Mouse (Mus musculus) MEL (cell line): Measurements from ENCODE around the gene Vps53. TPM values are rescaled to one million over a fixed set of nuclear protein-coding genes. Genes with fewer than 3 reads are reported as not detected.
"Not testable (repeated sequence)": the region's sequence is repeated elsewhere in the genome, so short reads cannot be mapped to it uniquely, and the experiment has no call there.

Experiments used
- DNase-seq: peaks from one replicate; pipeline ENCODE4 v3.0.0; 2011; ENCODE audit warnings: low read depth, low spot score
- H3K27ac ChIP-seq: 2 replicates; pipeline ENCODE4 v1.5.1; 2012; ENCODE audit warnings: low read depth, mild to moderate bottlenecking, control low read depth, low read length, moderate library complexity; ENCODE audit not compliant: control insufficient read depth
- H3K27me3 ChIP-seq, 2 experiments: fragments of 150-350 bp in 1 of 2; sonication (generic) in 1 of 2; 2 replicates each; pipeline ENCODE4 v1.6.1; 2012; ENCODE audit warnings: low read length in 2 of 2, mild to moderate bottlenecking in 2 of 2, improper control_type of control experiment in 1 of 2, moderate library complexity in 1 of 2; ENCODE audit not compliant: insufficient read depth in 2 of 2, control insufficient read depth in 1 of 2
- H3K36me3 ChIP-seq, 2 experiments: 2 replicates each; pipeline ENCODE4 v1.6.1; 2012 to 2014; ENCODE audit warnings: low read length in 2 of 2, improper control_type of control experiment in 1 of 2, inconsistent platforms in 1 of 2, mild to moderate bottlenecking in 1 of 2; ENCODE audit not compliant: insufficient read depth in 2 of 2, control insufficient read depth in 1 of 2
- H3K4me1 ChIP-seq, 2 experiments: fragments of 150-350 bp in 1 of 2; sonication (generic) in 1 of 2; 2 replicates each; pipeline ENCODE4 v1.6.1; 2012; ENCODE audit warnings: low read length in 2 of 2, improper control_type of control experiment in 1 of 2, mild to moderate bottlenecking in 1 of 2; ENCODE audit not compliant: insufficient read depth in 2 of 2, control insufficient read depth in 1 of 2
- H3K4me3 ChIP-seq, 2 experiments: fragments of 150-350 bp in 1 of 2; sonication (generic) in 1 of 2; 2 replicates each; pipeline ENCODE4 v1.5.1; 2012; ENCODE audit warnings: low read depth in 2 of 2, low read length in 2 of 2, mild to moderate bottlenecking in 2 of 2, moderate library complexity in 2 of 2, control low read depth in 1 of 2, improper control_type of control experiment in 1 of 2; ENCODE audit not compliant: control insufficient read depth in 1 of 2, insufficient read depth in 1 of 2
- H3K79me2 ChIP-seq: 2 replicates; pipeline ENCODE4 v1.6.1; 2012; ENCODE audit warnings: mild to moderate bottlenecking, low read length, moderate library complexity; ENCODE audit not compliant: control insufficient read depth, poor library complexity, insufficient read depth
- H3K9ac ChIP-seq: 2 replicates; pipeline ENCODE4 v1.6.1; 2012; ENCODE audit warnings: low read depth, mild to moderate bottlenecking, control low read depth, low read length, moderate library complexity; ENCODE audit not compliant: control insufficient read depth, poor library complexity, severe bottlenecking
- H3K9me3 ChIP-seq: fragments of 150-350 bp; sonication (generic); replicated peaks from 2 replicates; pipeline ENCODE4 v1.6.1; 2012; ENCODE audit warnings: mild to moderate bottlenecking, low read length, improper control_type of control experiment, moderate library complexity; ENCODE audit not compliant: insufficient read depth
- BHLHE40 ChIP-seq: IDR thresholded peaks from 2 replicates; pipeline ENCODE4 v1.6.1; 2012; ENCODE audit warnings: low read depth, mild to moderate bottlenecking, inconsistent platforms, low read length, improper control_type of control experiment, borderline replicate concordance
- CHD1 ChIP-seq: IDR thresholded peaks from 2 replicates; pipeline ENCODE4 v1.6.1; 2012; ENCODE audit warnings: low read depth, mild to moderate bottlenecking, inconsistent platforms, low read length, improper control_type of control experiment
- CHD2 ChIP-seq: IDR thresholded peaks from 2 replicates; pipeline ENCODE4 v1.6.1; 2011; ENCODE audit warnings: low read length, improper control_type of control experiment
- CTCF ChIP-seq, 3 experiments: IDR thresholded peaks in 2 of 3; conservative IDR thresholded peaks in 1 of 3; 2 replicates each; pipeline ENCODE4 v1.5.1; 2011 to 2012; ENCODE audit warnings: low read length in 3 of 3, low read depth in 2 of 3, mild to moderate bottlenecking in 2 of 3, improper control_type of control experiment in 1 of 3, inconsistent platforms in 1 of 3, mixed read lengths in 1 of 3, moderate library complexity in 1 of 3; ENCODE audit not compliant: control insufficient read depth in 1 of 3, insufficient read depth in 1 of 3, poor library complexity in 1 of 3, severe bottlenecking in 1 of 3
- EP300 ChIP-seq, 2 experiments: IDR thresholded peaks; 2 replicates each; pipeline ENCODE4 v1.6.1; 2011; ENCODE audit warnings: improper control_type of control experiment in 2 of 2, low read length in 2 of 2, low read depth in 1 of 2, mild to moderate bottlenecking in 1 of 2
- GABPA ChIP-seq: IDR thresholded peaks from 2 replicates; pipeline ENCODE4 v1.6.1; 2012; ENCODE audit warnings: low read depth, mild to moderate bottlenecking, inconsistent platforms, low read length, improper control_type of control experiment, moderate library complexity
- GATA1 ChIP-seq: IDR thresholded peaks from 2 replicates; pipeline ENCODE4 v1.6.1; 2011; ENCODE audit warnings: low read depth, low read length, improper control_type of control experiment
- HCFC1 ChIP-seq: IDR thresholded peaks from 2 replicates; pipeline ENCODE4 v1.6.1; 2012; ENCODE audit warnings: low read depth, mild to moderate bottlenecking, inconsistent platforms, low read length, improper control_type of control experiment, moderate library complexity
- KAT2A ChIP-seq: conservative IDR thresholded peaks from 2 replicates; pipeline ENCODE4 v1.6.1; 2012; ENCODE audit warnings: low read depth, low read length, improper control_type of control experiment, inconsistent platforms
- MAFK ChIP-seq: IDR thresholded peaks from 2 replicates; pipeline ENCODE4 v1.6.1; 2011; ENCODE audit warnings: low read depth, mild to moderate bottlenecking, low read length, improper control_type of control experiment, borderline replicate concordance
- MAX ChIP-seq: IDR thresholded peaks from 2 replicates; pipeline ENCODE4 v1.6.1; 2011; ENCODE audit warnings: low read length, improper control_type of control experiment
- MAZ ChIP-seq: IDR thresholded peaks from 2 replicates; pipeline ENCODE4 v1.6.1; 2012; ENCODE audit warnings: low read depth, mild to moderate bottlenecking, inconsistent platforms, low read length, improper control_type of control experiment
- MEF2A ChIP-seq: IDR thresholded peaks from 2 replicates; pipeline ENCODE4 v1.6.1; 2014; ENCODE audit warnings: low read depth, mild to moderate bottlenecking, inconsistent platforms, low read length, improper control_type of control experiment; ENCODE audit not compliant: poor library complexity, insufficient replicate concordance, severe bottlenecking; ENCODE audit errors: extremely low read depth
- MXI1 ChIP-seq: IDR thresholded peaks from 2 replicates; pipeline ENCODE4 v1.6.1; 2011; ENCODE audit warnings: mild to moderate bottlenecking, low read depth, low read length, improper control_type of control experiment
- MYB ChIP-seq: IDR thresholded peaks from 2 replicates; pipeline ENCODE4 v1.6.1; 2011; ENCODE audit warnings: mild to moderate bottlenecking, low read depth, low read length, improper control_type of control experiment
- MYC ChIP-seq: IDR thresholded peaks from 2 replicates; pipeline ENCODE4 v1.6.1; 2011; ENCODE audit warnings: low read depth, mild to moderate bottlenecking, low read length, improper control_type of control experiment, moderate library complexity
- POLR2A ChIP-seq, 2 experiments: IDR thresholded peaks; 2 replicates each; pipeline ENCODE4 v1.6.1; 2011 to 2012; ENCODE audit warnings: low read length in 2 of 2, mild to moderate bottlenecking in 2 of 2, control low read depth in 1 of 2, improper control_type of control experiment in 1 of 2, low read depth in 1 of 2, moderate library complexity in 1 of 2; ENCODE audit not compliant: control insufficient read depth in 1 of 2, insufficient read depth in 1 of 2, poor library complexity in 1 of 2
- POLR2AphosphoS2 ChIP-seq: IDR thresholded peaks from 2 replicates; pipeline ENCODE4 v1.6.1; 2011; ENCODE audit warnings: low read length, improper control_type of control experiment
- POLR2AphosphoS5 ChIP-seq: IDR thresholded peaks from 2 replicates; pipeline ENCODE4 v1.6.1; 2012; ENCODE audit warnings: low read depth, borderline replicate concordance, mild to moderate bottlenecking, inconsistent platforms, low read length, moderate library complexity, mixed read lengths
- RAD21 ChIP-seq: IDR thresholded peaks from 2 replicates; pipeline ENCODE4 v1.6.1; 2011; ENCODE audit warnings: mild to moderate bottlenecking, low read depth, low read length, improper control_type of control experiment
- RCOR1 ChIP-seq: IDR thresholded peaks from 2 replicates; pipeline ENCODE4 v1.6.1; 2012; ENCODE audit warnings: low read depth, mild to moderate bottlenecking, inconsistent platforms, low read length, improper control_type of control experiment
- SIN3A ChIP-seq: IDR thresholded peaks from 2 replicates; pipeline ENCODE4 v1.6.1; 2012; ENCODE audit warnings: low read length, improper control_type of control experiment, inconsistent platforms
- SMC3 ChIP-seq: IDR thresholded peaks from 2 replicates; pipeline ENCODE4 v1.6.1; 2011; ENCODE audit warnings: low read depth, low read length, improper control_type of control experiment
- ZMIZ1 ChIP-seq: IDR thresholded peaks from 2 replicates; pipeline ENCODE4 v1.6.1; 2012; ENCODE audit warnings: low read depth, mild to moderate bottlenecking, inconsistent platforms, low read length, improper control_type of control experiment, moderate library complexity
- ZNF384 ChIP-seq: IDR thresholded peaks from 2 replicates; pipeline ENCODE4 v1.6.1; 2012; ENCODE audit warnings: low read depth, mild to moderate bottlenecking, inconsistent platforms, low read length, improper control_type of control experiment
- polyA plus RNA-seq, 2 experiments: library from polyadenylated mRNA; stranded (reverse) in 1 of 2; unstranded in 1 of 2; fragments of >175 nt in 1 of 2; fragments of >200 nt in 1 of 2; gene quantifications; 2 replicates each; pipeline versions ENCODE4 v1.2.1 to v1.2.4; 2012; ENCODE audit warnings: low replicate concordance in 2 of 2, low read depth in 1 of 2; ENCODE audit not compliant: insufficient read length in 2 of 2, insufficient read depth in 1 of 2, missing spikeins in 1 of 2
- total RNA-seq: library from RNA; depleted of rRNA; stranded (reverse); fragments of 300-350 nt; gene quantifications from 2 replicates; pipeline ENCODE4 v1.2.3, GENCODE M21; 2012

The Vps53 gene
- total and polyA plus RNA-seq, 3 experiments, result 38.4 to 50.4 TPM; not detected in 1

DNA sequence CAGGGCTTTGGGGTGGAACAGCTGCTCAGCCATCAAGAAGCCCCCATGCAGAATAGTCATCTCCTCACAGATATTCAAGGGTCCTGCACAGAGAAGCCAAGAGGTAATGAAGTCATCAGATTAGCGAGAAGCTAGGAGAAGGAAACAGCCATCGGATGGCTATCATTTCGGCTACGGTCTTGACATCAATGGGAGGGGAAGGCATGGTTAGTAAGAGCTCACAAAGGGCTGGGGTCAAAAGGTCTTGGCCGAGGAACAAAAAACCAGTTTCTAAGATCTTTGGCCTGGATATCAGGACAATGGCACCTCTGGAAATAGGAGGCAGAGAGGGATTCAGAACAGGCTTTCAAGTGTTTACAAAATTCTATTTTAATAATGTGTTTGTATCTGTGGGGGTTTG lies 34.4 kb upstream of the Vps53 start:
- H3K36me3 ChIP-seq, result peaks cover 0 to 20% of the 10 kb centered on the region in 2 experiments; a peak in 2 of 4 replicates
- peaks cover 4 to 23% of the 10 kb centered on the region in 2 experiments; a peak in 3 of 4 replicates for H3K4me1 ChIP-seq
- TF ChIP-seq KAT2A, result no peak
- TF ChIP-seq MAX, result no peak
- no peak for TF ChIP-seq SMC3
- no peak for TF ChIP-seq MYC
- no peak for TF ChIP-seq CHD1
- TF ChIP-seq CHD2, result no peak
- TF ChIP-seq GABPA, result no peak

DNA sequence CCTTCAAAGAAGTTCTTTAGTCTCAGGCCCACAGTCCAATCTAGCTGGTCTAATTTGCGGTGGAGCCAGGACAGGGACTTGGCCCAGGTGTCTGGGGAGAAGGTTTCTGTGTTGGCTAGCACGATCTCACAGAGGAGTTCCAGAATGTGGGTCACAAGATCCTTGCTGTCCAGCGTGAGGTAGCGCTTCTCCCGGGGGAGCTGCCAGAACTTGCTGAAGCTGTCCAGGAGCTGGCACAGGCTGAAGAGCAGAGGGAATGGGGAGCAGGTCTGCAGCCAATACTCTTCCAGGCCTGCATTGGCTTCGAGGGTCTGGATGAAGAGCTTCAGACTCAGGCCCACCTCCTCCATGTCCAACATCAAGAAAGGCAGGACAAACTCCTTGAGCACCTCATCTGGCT lies 32.1 kb upstream of the Vps53 start:
- not testable (repeated sequence) for H3K9ac ChIP-seq, H3K27me3 ChIP-seq
- peaks cover 0 to 17% of the 10 kb centered on the region in 2 experiments; a peak in 2 of 4 replicates for H3K36me3 ChIP-seq

More for the DNA sequence above, 34.4 kb upstream of the Vps53 start:
- Histone ChIP-seq H3K9me3 (no peaks in the 10 kb centered on the region), H3K27ac (no peak overlapping the region), H3K79me2 (peaks cover 9% of the 10 kb centered on the region), H3K9ac (no peak overlapping the region), H3K4me3 (no peak overlapping the region), H3K27me3 (no peaks in the 10 kb centered on the region)
- no peak for DNase-seq

DNA sequence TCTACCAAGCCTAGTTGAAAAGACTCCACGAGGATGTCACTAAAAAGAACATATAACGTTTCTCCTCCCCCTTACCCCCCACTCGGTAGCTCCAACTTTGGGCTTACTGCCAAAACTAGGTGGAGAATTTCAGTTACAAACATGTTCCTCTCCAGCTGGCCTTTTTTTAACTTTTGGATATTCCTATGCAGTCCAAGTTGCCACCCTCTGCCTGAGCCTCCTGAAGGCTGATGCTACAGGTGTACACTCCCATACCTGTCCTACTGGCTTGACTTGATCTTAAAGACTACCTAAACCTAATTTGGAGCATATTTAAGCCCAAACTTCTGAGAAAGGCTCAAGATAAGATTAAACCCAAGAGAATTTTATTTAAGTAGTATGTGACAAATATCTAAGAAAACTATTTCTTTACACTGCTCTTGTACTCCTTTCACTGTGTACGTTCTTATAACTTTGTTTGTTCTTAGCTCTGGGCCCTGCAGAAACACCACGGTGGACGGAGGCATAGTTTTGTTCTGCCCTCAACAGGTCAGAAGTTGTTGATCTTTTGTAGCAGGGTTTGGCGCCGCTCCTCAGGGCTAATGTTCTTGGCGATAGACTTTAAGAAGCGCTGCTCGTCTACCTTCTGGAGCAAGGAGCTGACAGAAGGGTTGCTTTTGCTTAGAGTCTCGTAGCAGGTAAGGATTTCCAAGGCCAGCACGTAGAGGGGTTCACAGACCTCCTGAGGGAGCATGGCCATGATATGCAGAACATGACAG lies 31.0 kb upstream of the Vps53 start:
- H3K9me3 ChIP-seq, result no peaks in the 10 kb centered on the region
- H3K9ac ChIP-seq, result no peak overlapping the region
- DNase-seq, result peak; percentile 67
- H3K27ac ChIP-seq, result no peak overlapping the region
- H3K4me1 ChIP-seq, result peaks cover 2 to 8% of the 10 kb centered on the region in 2 experiments; a peak in 3 of 4 replicates
- no peaks in the 10 kb centered on the region; the same call in 1 of the 2 replicates for H3K79me2 ChIP-seq
- H3K4me3 ChIP-seq, result no peak overlapping the region
- H3K27me3 ChIP-seq, result no peaks in the 10 kb centered on the region
- H3K36me3 ChIP-seq, result peaks cover 0 to 11% of the 10 kb centered on the region in 2 experiments; a peak in 2 of 4 replicates
- TF ChIP-seq CHD2 (no peak), HCFC1 (no peak), SIN3A (no peak), POLR2AphosphoS2 (no peak), ZMIZ1 (no peak), RAD21 (no peak), MEF2A (no peak), RCOR1 (no peak), POLR2A (IDR thresholded peaks at IDR 0.05; ENCODE audit: control insufficient read depth in 1 of 2, insufficient read depth in 1 of 2, low read depth in 1 of 2, low read length in 2 of 2, poor library complexity in 1 of 2) (no peak), MYC (no peak), ZNF384 (0 out of 2 replicates have a peak, but pooled peaks have one; percentile 16), POLR2AphosphoS5 (no peak), BHLHE40 (no peak), EP300 (IDR thresholded peaks at IDR 0.05; ENCODE audit: low read depth in 1 of 2, low read length in 2 of 2) (0 out of 4 replicates have a peak, but pooled peaks of 1 of the 2 experiments have one; percentile 9), MAZ (no peak), CTCF (IDR thresholded peaks at IDR 0.05 in 2 of 3, conservative IDR thresholded peaks at IDR 0.05 in 1 of 3; ENCODE audit: control insufficient read depth in 1 of 3, insufficient read depth in 1 of 3, low read depth in 2 of 3, low read length in 3 of 3, poor library complexity in 1 of 3, severe bottlenecking in 1 of 3) (no peak), CHD1 (no peak), MYB (0 out of 2 replicates have a peak, but pooled peaks have one; percentile 36), MAFK (no peak), MXI1 (no peak), GATA1 (no peak)

More for the DNA sequence above, 32.1 kb upstream of the Vps53 start:
- H3K9me3 ChIP-seq, H3K4me3 ChIP-seq, H3K79me2 ChIP-seq, H3K27ac ChIP-seq, DNase-seq: not testable (repeated sequence)
- H3K4me1 ChIP-seq, result peaks cover 4 to 15% of the 10 kb centered on the region in 2 experiments; a peak in 3 of 4 replicates
